Mouse (Mus musculus) c-Kit-positive CD71-positive TER-119-negative erythroid progenitor cells, embryonic 14.5 days (primary cell): ENCODE data around the gene Isca1.
"Not testable (repeated sequence)": the region's sequence is repeated elsewhere in the genome, so short reads cannot be mapped to it uniquely, and the experiment has no call there.

Source experiments
- DNase-seq: peaks from one replicate; pipeline ENCODE4 v3.0.0-alpha.2; 2013; ENCODE audit warnings: low read depth

Isca1 gene

GRCm38 (mm10) chr13:59769296-59770163 is at the start of gene Isca1:
Gene Isca1, minus strand, starts transcription at chr13:59769810.
- peak; percentile 93 for DNase-seq

GRCm38 (mm10) chr13:59817352-59817751 is 47.7 kb upstream of the Isca1 start:
- no peak for DNase-seq

DNA sequence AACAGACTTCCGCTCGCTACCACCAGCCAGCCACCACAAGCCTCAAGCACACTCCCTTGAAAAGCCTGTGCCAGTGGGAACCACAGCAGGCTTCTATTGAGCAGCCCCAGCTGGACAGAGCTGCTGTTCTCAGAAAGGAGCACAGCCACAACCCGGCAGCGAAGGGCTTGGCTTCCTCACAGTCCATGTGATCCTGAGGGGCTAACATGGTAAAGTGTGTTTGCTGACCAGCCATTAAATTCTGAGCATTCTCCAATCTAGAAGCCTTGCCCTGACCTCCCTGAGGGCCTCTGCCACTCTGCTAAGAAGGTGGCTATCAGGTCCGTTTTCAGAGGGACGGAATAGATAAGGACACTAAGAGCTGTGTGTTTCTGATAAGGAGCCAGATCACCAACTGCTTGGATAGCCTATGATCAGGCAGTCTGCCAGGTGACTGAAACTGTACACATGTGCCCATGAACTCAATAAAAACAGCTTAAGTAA is 44.5 kb upstream of the Isca1 start:
- peak; percentile 83 for DNase-seq

DNA sequence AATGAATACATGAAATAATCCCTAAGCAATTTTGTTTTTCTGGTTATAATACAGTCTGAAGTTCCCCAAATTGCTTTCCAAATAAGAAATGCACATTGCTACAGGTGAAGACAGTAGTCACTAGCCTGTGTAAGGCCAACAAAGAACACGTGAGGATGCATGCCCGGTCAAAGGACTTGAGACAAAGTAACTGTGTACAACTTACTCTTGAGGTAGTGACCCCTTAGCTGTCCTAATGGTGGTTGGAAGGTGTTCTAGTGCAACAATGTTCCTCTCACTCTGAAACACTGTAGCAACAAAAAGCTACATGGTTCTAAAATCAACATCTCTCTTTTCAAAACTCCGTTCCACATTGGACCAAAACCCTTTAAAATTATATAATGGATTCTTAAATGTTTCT is 42.0 kb upstream of the Isca1 start:
- DNase-seq = no peak

- DNase-seq = no peak
Measured at GRCm38 (mm10) chr13:59801000-59801399, 31.4 kb upstream of the Isca1 start.

DNA sequence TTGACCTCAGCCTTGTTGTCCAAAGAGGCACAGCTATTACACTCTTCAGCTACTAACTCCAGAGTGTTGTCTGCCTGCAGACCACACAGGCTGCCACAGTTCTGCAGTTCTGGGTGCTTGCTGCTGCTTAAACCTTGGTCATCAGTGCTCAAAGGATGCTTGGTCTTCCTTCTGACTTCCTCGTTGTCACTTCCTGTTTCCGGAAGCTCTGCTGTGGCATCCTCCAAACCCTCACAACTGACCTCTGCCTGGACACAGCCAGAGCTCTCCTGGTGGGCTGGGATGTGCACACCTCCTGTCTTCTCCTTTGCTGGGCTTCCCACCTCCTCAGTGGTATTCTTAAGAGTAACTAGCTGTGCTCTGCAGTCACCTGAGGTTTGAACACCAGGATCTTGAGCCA is 30.5 kb upstream of the Isca1 start:
- no peak for DNase-seq

GRCm38 (mm10) chr13:59798306-59798705 is 28.7 kb upstream of the Isca1 start:
- DNase-seq = no peak

DNA sequence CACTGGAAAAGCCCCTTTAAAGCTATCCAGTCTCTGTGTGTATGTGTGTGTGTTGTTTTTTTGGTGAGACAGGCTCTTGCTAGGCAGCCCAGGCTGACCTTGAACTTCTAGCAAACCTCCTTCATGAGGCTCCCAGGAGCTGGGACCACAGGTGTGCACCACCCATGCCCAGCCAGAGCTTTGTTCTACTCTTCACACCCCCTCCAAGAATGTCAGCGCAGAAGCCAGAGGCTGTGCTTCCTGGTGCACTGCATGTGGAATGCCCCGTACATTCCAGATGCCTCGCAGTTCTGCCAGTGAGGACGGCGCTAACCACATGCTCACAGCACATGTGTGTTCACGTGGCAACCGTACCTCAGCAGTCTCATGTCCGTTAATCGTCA is 26.8 kb upstream of the Isca1 start:
- no peak for DNase-seq

- peak; percentile 82 for DNase-seq
Measured at GRCm38 (mm10) chr13:59795807-59796465, 26.3 kb upstream of the Isca1 start.

GRCm38 (mm10) chr13:59794786-59795185 is 25.2 kb upstream of the Isca1 start:
- no peak for DNase-seq

DNA sequence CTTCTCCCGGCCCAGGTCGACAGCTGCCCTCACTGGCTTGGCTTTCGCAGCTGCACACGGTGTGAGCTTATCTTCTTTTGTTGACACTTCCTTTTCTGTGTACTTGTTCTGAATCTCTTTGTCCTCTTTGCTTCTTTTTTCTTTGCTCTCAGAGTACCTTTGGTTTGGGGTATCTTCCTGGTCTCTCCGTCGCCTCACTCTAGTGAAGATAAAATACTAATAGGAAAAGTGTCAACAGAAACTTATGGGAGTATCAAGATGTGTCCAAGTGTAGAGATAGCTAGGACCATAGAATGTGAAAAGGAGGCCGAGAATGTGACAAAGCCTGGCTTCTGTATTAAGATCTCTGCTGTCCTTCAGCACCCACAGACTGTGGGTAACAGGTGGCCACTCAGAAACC is 12.5 kb upstream of the Isca1 start, which contains the start of gene Gm49354:
Gene Gm49354, minus strand, starts transcription at position 101 of the 400 bp plus-strand sequence.
- no peak for DNase-seq

GRCm38 (mm10) chr13:59779744-59780264 is 10.2 kb upstream of the Isca1 start:
- DNase-seq = not testable (repeated sequence)

- no peak for DNase-seq
Measured at GRCm38 (mm10) chr13:59779213-59779612, 9.6 kb upstream of the Isca1 start.

DNA sequence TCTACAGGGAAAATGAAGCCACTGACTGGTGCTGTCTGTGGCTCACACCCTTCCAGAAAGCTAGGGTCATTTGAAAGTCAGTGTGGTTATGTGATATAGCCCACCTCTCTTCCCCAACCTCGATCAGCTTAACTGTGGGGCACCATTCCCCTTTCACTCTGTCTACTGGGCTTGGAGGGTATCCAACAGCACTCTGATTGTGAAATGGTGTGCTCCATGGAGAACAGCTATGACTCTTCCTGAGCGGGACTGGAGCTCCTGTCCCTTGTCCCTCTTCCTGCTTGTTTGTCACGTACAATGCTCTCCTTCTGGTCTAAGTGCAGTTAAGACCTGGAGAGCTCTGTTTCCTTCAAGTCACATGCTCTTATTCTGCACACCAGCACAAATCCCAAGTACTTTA is 5.6 kb upstream of the Isca1 start:
- no peak for DNase-seq

DNA sequence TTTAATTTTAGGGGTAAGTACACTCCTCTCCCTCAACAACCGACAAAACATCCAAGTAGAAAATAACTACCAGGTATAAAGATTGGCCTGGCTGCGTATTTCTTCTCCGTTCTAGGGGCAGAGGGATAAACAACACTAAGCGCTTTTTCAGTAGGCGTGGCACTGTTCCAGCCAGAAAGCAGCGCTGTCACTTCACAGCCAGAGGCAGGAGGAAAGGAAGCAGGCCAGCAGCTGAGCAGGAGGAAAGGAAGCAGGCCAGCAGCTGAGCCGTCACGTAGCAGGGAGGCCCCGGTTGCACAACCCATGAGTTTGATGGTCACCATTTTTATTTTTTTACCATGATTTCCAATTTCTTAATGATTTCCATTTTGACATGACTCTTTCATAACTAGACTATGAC is 1.6 kb upstream of the Isca1 start:
- peak; percentile 73 for DNase-seq

DNA sequence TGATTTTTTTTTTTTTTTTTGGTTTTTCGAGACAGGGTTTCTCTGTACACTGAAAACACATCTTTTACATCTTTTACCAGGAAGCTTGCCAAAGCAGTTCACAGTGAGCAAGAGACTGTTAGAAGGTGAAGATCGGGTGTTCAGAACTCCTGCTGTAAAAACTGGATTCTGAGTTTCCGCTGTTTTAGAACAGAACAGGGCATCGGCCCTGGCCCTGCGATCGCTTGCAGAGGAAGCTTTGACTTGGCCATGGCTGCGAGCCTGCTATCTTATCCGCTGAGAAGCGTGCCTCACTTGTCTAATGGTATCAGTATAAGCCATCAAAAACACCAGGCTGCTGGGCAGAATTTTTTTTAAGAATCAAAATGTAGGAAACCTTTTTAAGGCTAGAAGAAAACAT is 1.2 kb upstream of the Isca1 start:
- DNase-seq = no peak

- peak; percentile 98 for DNase-seq
Measured at GRCm38 (mm10) chr13:59770164-59770562, 553 bp upstream of the Isca1 start.

GRCm38 (mm10) chr13:59768531-59768930 is 1.1 kb downstream of the Isca1 start:
- DNase-seq = no peak

GRCm38 (mm10) chr13:59766786-59767515 is 2.7 kb downstream of the Isca1 start:
- no peak for DNase-seq

GRCm38 (mm10) chr13:59762791-59763190 is 6.8 kb downstream of the Isca1 start:
- no peak for DNase-seq

- DNase-seq = no peak
Measured at GRCm38 (mm10) chr13:59756906-59757305, 12.7 kb downstream of the Isca1 start.

- DNase-seq = no peak
Measured at GRCm38 (mm10) chr13:59750310-59750709, 19.3 kb downstream of the Isca1 start.
